10 mouse cellular contexts compared by ENCODE assay signal in the genomic region with DNA sequence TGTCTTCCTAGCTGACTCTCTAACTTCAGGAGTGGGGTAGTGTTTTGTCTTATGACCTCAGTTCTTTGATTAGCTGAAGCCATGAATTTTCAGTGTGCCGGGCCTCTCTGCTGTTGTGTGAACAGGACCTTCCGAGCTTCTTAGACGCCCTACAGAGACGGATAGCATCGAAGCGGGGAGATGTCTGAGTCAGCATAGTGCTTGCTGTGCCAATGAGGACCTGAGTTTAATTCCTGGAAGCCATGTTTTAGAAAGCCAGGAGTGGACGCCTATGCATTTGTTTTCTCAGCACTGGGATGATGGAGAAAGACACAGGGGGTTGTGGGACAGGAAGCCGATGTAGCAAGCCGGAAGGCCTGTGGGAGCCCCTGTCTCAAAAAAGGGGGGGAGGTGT.
DNase-seq lines count a peak whose midpoint lies in the region; ATAC-seq lines count a peak whose summit lies in the region.
"Had no signal": no experiment of that assay in that cellular context is flagged by ENCODE, and none has a peak within 500 bp of the region (broad histone marks: within the 10 kb centered on the region; RNA-seq: fewer than 3 reads in every experiment).

No protein-coding gene starts in this region.

- no peaks in the 10 kb centered on the region for H3K27me3 ChIP-seq in heart, embryonic 12.5 days (replicated peaks)
- H3K27me3 ChIP-seq in limb, embryonic 15.5 days, result no peaks in the 10 kb centered on the region

- peaks cover 15% of the 10 kb centered on the region for H3K4me1 ChIP-seq in heart, embryonic 12.5 days (replicated peaks)
- H3K4me1 ChIP-seq in limb, embryonic 15.5 days, result peaks cover 39% of the 10 kb centered on the region

- no peak for ATAC-seq in heart, embryonic 12.5 days (ENCODE audit: insufficient number of reproducible peaks, low FRiP score)
- no peak for ATAC-seq in limb, embryonic 15.5 days (ENCODE audit: insufficient number of reproducible peaks, low FRiP score, low TSS enrichment, low read depth)
- no peak for ATAC-seq in activated CD4-positive, CD25-positive, alpha-beta regulatory T cell, adult 4 months

- no peak overlapping the region for H3K9ac ChIP-seq in heart, embryonic 12.5 days
- H3K9ac ChIP-seq in limb, embryonic 15.5 days, result no peak overlapping the region
- H3K9ac ChIP-seq: liver, embryonic 14.5 days had no signal

- H3K4me3 ChIP-seq in heart, embryonic 12.5 days, result no peak overlapping the region
- H3K4me3 ChIP-seq in limb, embryonic 15.5 days, result no peak overlapping the region

- no peaks in the 10 kb centered on the region for H3K9me3 ChIP-seq in heart, embryonic 12.5 days (replicated peaks)
- no peaks in the 10 kb centered on the region for H3K9me3 ChIP-seq in limb, embryonic 15.5 days

- 60% methylated on average over 9 of the region's 9 CpGs for WGBS in heart, embryonic 12.5 days
- WGBS in limb, embryonic 15.5 days, result 63% methylated on average over 9 of the region's 9 CpGs

- intact Hi-C loops in heart, postnatal 14 days (cut with DNase I), result loop anchor here (2.0 kb wide), 2 partner anchors 28 to 130 kb away; partner anchors contain the start of gene Ets2

- H3K27ac ChIP-seq in heart, embryonic 12.5 days (ENCODE audit: poor library complexity, severe bottlenecking), result peak overlapping the region; percentile 61
- peak overlapping the region; percentile 35 for H3K27ac ChIP-seq in limb, embryonic 15.5 days
- H3K27ac ChIP-seq: liver, embryonic 14.5 days had no signal

- no peaks in the 10 kb centered on the region for H3K36me3 ChIP-seq in heart, embryonic 12.5 days
- no peaks in the 10 kb centered on the region for H3K36me3 ChIP-seq in limb, embryonic 15.5 days

- DNase-seq in heart, postnatal 14 days, result no peak
- DNase-seq in testis, postnatal 10 days (ENCODE audit: low spot score), result peak; percentile 31
- DNase-seq in testis, postnatal 14 days (ENCODE audit: low spot score), result no peak
- DNase-seq in right cerebral cortex, postnatal 4 days, result no peak
- no peak for DNase-seq in ovary, adult 18-20 months (ENCODE audit: low spot score)
- DNase-seq: thymus, adult 2 months had no signal

- no peak overlapping the region for H3K4me2 ChIP-seq in heart, embryonic 12.5 days
- no peak overlapping the region for H3K4me2 ChIP-seq in limb, embryonic 15.5 days
